Mouse (Mus musculus): ENCODE data around the gene Slc24a3. TPM values are rescaled to one million over a fixed set of nuclear protein-coding genes. Genes with fewer than 3 reads are reported as not detected.

Slc24a3 gene
- 5.0 and 8.0 TPM in 2 replicates for polyA plus RNA-seq (2015; fragmentation: Nextera tagmentation; extraction: Ambion mirVana)

DNA sequence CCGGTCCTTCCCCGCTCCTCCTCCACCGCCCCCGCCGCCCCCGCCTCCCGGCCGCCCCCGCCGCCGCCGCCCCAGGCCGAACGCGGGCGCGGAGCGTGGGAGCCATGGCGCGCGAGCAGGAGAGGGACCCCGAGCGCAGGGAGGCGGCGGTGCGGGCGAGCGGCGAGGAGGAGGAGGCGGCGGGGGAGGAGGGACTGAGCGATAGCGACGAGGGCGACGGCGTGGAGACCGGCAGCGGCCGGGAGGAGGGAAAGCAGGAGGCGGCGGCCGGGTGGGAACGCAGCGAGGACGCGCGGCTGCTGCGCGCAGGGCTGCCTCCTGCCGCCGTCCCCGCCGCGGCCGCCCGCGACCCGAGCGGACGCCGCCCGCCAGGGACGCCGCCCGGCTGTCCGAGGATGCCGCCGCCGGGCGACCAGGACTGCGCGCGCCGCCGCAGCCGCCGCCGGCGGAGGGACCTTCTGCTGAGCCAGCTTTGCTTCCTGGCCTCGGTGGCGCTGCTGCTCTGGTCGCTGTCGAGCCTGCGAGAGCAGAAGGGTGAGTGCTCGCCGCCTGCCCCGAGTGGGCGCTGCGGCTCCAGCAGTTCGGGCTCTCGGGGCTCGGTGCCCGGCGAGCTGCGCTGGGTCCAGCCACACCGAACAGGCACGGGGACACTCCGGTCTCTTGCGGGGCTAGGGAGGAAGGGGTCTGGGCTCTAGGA, at the start of gene Slc24a3:
TSS of gene Slc24a3 (plus strand) at position 91 of the 697 bp plus-strand sequence.
- peak within 1 kb of the TSS; percentile 86 for H3K4me2 ChIP-seq (ENCODE audit: low read length)
- ATAC-seq, result peak; percentile 91
- no peaks in the 10 kb centered on the region; the same call in 1 of the 2 replicates for H3K27me3 ChIP-seq (replicated peaks; ENCODE audit: control insufficient read depth, insufficient read depth, low read length)
- WGBS, result under 1% methylated on average over 62 of the region's 100 CpGs
- H3K36me3 ChIP-seq (ENCODE audit: control insufficient read depth, insufficient read depth), result no peaks in the 10 kb centered on the region
- no peaks in the 10 kb centered on the region for H3K9me3 ChIP-seq (ENCODE audit: control insufficient read depth, low read length)
- peaks cover 11% of the 10 kb centered on the region for H3K4me1 ChIP-seq (replicated peaks; ENCODE audit: control insufficient read depth, insufficient read depth, low read length)
- peak within 1 kb of the TSS; percentile 76 for H3K27ac ChIP-seq (ENCODE audit: low read length)
- H3K9ac ChIP-seq (replicated peaks; ENCODE audit: low read depth, low read length), result peak within 1 kb of the TSS; percentile 73
- peak within 1 kb of the TSS; percentile 68 for H3K4me3 ChIP-seq (replicated peaks; ENCODE audit: low read length)

DNA sequence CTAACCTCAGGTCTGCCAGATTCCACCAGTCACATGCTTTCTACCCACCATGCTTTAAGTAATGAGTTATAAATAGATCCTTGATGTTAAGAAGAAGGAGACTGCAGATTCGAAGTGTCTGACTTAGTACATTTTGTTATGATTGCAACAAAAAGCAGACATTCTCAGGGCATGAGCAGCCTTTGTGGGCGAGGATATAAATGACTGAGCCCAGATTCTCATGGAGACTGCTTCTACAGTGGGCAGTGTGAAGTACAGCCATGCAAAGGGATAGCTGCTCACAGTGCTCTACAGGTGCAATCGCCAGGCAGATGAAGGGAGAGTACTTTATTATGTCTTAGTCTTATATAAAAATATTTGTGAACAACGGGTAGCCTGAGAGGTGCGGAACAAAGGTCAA, 49.8 kb upstream of the Slc24a3 start:
- no peaks in the 10 kb centered on the region for H3K9me3 ChIP-seq (ENCODE audit: control insufficient read depth, low read length)
- no peaks in the 10 kb centered on the region for H3K27me3 ChIP-seq (replicated peaks; ENCODE audit: control insufficient read depth, insufficient read depth, low read length)
- H3K36me3 ChIP-seq (ENCODE audit: control insufficient read depth, insufficient read depth), result no peaks in the 10 kb centered on the region
- H3K4me3 ChIP-seq (replicated peaks; ENCODE audit: low read length), result no peak overlapping the region
- H3K4me2 ChIP-seq (ENCODE audit: low read length), result no peak overlapping the region
- WGBS, result 87% methylated on average over 5 of the region's 5 CpGs
- no peaks in the 10 kb centered on the region for H3K4me1 ChIP-seq (replicated peaks; ENCODE audit: control insufficient read depth, insufficient read depth, low read length)
- ATAC-seq, result no peak
- no peak overlapping the region for H3K27ac ChIP-seq (ENCODE audit: low read length)
- no peak overlapping the region for H3K9ac ChIP-seq (replicated peaks; ENCODE audit: low read depth, low read length)

DNA sequence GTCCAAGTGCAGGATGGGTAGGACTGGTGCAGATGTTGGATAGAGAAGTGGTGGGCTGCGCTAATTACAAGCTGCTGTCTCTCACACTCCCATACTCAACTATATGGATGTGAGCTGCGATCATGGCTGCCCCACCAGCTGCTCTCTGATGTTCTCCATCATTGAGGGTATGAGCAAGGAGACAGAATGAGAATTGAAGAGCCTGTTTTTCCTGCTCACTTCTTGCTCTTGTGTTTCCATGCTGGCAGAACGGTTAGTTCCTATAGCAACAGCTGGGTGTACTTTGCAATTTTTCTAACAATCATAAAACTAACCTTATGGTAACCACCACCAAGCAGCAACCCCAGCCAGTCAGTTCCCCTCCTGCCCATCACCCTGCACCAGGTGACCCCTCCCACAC, 39.8 kb upstream of the Slc24a3 start:
- H3K36me3 ChIP-seq (ENCODE audit: control insufficient read depth, insufficient read depth), result no peaks in the 10 kb centered on the region
- H3K4me3 ChIP-seq (replicated peaks; ENCODE audit: low read length), result no peak overlapping the region
- H3K4me1 ChIP-seq (replicated peaks; ENCODE audit: control insufficient read depth, insufficient read depth, low read length), result no peaks in the 10 kb centered on the region
- H3K4me2 ChIP-seq (ENCODE audit: low read length), result no peak overlapping the region
- no peak overlapping the region for H3K9ac ChIP-seq (replicated peaks; ENCODE audit: low read depth, low read length)
- 88% methylated on average over 3 of the region's 3 CpGs for WGBS
- H3K9me3 ChIP-seq (ENCODE audit: control insufficient read depth, low read length), result no peaks in the 10 kb centered on the region
- no peaks in the 10 kb centered on the region for H3K27me3 ChIP-seq (replicated peaks; ENCODE audit: control insufficient read depth, insufficient read depth, low read length)
- no peak overlapping the region for H3K27ac ChIP-seq (ENCODE audit: low read length)
- ATAC-seq, result no peak

DNA sequence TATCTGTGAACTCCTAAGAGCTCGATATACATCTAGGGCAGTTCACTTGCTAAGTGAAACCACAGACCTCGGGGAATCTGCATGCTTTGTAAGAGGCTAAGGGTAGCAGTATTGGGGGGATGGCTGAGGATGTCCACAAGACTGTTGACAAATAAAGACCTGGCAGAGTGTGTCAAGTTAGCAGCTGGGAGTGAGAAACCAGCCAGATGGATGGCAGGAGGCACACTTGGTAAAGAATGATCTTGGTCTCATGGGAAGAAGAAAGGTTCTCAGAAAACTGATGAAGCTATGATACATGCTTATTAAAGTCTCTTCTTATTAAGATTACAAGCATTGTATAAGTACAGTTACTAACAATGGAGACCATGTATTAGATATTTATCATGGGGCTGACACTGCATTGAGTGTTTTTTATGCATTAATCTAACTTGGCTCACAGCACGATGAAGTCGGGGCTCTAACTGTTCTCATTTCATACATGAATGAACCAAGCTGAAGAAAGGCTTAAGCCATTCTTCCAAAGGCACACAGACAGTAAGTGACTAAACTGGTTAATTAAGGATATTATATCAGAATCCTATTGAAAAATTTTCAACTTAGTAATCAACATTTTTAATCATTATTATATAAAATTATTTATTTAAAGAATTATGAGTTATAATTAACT, 30.8 kb upstream of the Slc24a3 start:
- Histone ChIP-seq H3K4me2 (ENCODE audit: low read length) (no peak overlapping the region), H3K27ac (ENCODE audit: low read length) (no peak overlapping the region), H3K4me1 (replicated peaks; ENCODE audit: control insufficient read depth, insufficient read depth, low read length) (no peaks in the 10 kb centered on the region), H3K36me3 (ENCODE audit: control insufficient read depth, insufficient read depth) (no peaks in the 10 kb centered on the region), H3K4me3 (replicated peaks; ENCODE audit: low read length) (no peak overlapping the region), H3K9me3 (ENCODE audit: control insufficient read depth, low read length) (no peaks in the 10 kb centered on the region), H3K27me3 (replicated peaks; ENCODE audit: control insufficient read depth, insufficient read depth, low read length) (no peaks in the 10 kb centered on the region), H3K9ac (replicated peaks; ENCODE audit: low read depth, low read length) (no peak overlapping the region)
- 60% methylated on average over 4 of the region's 4 CpGs for WGBS
- ATAC-seq, result no peak

DNA sequence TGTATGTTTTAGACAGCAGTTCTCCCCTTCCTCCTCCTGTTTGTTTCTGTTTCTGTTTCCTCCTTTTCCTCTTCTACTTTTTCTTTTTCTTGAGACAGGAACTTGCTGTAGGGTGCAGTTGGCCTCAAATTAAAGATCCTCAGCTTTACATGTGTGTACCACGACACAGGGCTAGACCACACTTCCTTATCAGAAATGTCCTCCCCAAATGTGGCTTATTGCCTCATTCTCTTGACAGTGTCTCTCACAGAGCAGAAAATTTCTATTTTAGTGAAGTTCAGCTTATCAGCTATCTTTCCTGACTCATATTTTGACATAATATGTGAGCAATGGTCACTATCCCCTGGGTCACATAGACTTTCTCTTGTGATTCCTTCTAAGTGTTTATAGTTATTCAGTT, 17.1 kb upstream of the Slc24a3 start:
- Histone ChIP-seq H3K27me3 (replicated peaks; ENCODE audit: control insufficient read depth, insufficient read depth, low read length) (no peaks in the 10 kb centered on the region), H3K4me1 (replicated peaks; ENCODE audit: control insufficient read depth, insufficient read depth, low read length) (no peaks in the 10 kb centered on the region), H3K27ac (ENCODE audit: low read length) (no peak overlapping the region), H3K9me3 (ENCODE audit: control insufficient read depth, low read length) (no peaks in the 10 kb centered on the region), H3K9ac (replicated peaks; ENCODE audit: low read depth, low read length) (no peak overlapping the region), H3K4me2 (ENCODE audit: low read length) (no peak overlapping the region), H3K36me3 (ENCODE audit: control insufficient read depth, insufficient read depth) (no peaks in the 10 kb centered on the region), H3K4me3 (replicated peaks; ENCODE audit: low read length) (no peak overlapping the region)
- 86% methylated on average over 1 of the region's 1 CpGs for WGBS
- ATAC-seq, result no peak

DNA sequence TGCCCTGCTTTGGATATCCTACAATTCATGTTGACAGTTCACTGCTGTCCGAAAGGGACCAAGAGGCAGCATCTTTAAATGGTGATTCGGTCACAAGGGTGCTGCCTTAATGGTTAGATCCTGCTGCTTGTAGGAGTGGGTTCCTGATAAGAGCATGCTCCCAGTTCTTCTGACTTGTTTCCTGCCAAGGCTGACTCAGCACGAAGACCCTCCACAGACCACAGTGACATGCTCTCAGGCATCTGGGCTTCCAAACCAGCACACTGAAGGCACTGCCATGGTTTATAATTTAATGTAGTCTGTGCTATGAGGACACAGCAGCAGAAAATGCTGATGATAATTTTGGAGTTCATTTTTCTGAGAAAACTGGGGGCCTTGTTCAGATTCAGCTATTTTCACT, 16.7 kb upstream of the Slc24a3 start:
- H3K27ac ChIP-seq (ENCODE audit: low read length), result no peak overlapping the region
- H3K4me1 ChIP-seq (replicated peaks; ENCODE audit: control insufficient read depth, insufficient read depth, low read length), result no peaks in the 10 kb centered on the region
- no peak overlapping the region for H3K9ac ChIP-seq (replicated peaks; ENCODE audit: low read depth, low read length)
- H3K27me3 ChIP-seq (replicated peaks; ENCODE audit: control insufficient read depth, insufficient read depth, low read length), result no peaks in the 10 kb centered on the region
- 89% methylated on average over 3 of the region's 3 CpGs for WGBS
- ATAC-seq, result no peak
- H3K36me3 ChIP-seq (ENCODE audit: control insufficient read depth, insufficient read depth), result no peaks in the 10 kb centered on the region
- H3K4me2 ChIP-seq (ENCODE audit: low read length), result no peak overlapping the region
- H3K9me3 ChIP-seq (ENCODE audit: control insufficient read depth, low read length), result no peaks in the 10 kb centered on the region
- H3K4me3 ChIP-seq (replicated peaks; ENCODE audit: low read length), result no peak overlapping the region

DNA sequence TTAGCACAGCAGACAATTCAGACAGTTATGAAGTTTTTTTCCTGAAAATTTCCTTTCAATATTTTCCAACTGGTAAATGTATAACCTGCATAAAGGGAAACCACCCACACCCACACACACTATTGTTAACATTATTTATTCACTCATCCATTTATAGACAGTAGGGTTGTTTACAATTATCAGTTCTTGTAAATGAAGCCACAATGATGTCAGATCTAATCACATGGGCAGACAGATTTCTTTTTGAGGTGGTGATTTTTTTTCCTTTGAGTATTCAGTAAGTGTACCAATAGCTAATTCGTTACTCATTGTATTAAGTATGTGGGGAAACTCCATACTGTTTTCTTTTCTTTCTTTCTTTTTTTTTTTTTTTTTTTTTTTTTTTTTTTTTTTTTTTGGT, 15.3 kb upstream of the Slc24a3 start:
- no peak overlapping the region for H3K4me2 ChIP-seq (ENCODE audit: low read length)
- no peak overlapping the region for H3K4me3 ChIP-seq (replicated peaks; ENCODE audit: low read length)
- H3K4me1 ChIP-seq (replicated peaks; ENCODE audit: control insufficient read depth, insufficient read depth, low read length), result no peaks in the 10 kb centered on the region
- no peaks in the 10 kb centered on the region for H3K27me3 ChIP-seq (replicated peaks; ENCODE audit: control insufficient read depth, insufficient read depth, low read length)
- no peaks in the 10 kb centered on the region for H3K36me3 ChIP-seq (ENCODE audit: control insufficient read depth, insufficient read depth)
- WGBS, result 84% methylated on average over 1 of the region's 1 CpGs
- H3K9ac ChIP-seq (replicated peaks; ENCODE audit: low read depth, low read length), result no peak overlapping the region
- no peaks in the 10 kb centered on the region for H3K9me3 ChIP-seq (ENCODE audit: control insufficient read depth, low read length)
- ATAC-seq, result no peak
- no peak overlapping the region for H3K27ac ChIP-seq (ENCODE audit: low read length)

DNA sequence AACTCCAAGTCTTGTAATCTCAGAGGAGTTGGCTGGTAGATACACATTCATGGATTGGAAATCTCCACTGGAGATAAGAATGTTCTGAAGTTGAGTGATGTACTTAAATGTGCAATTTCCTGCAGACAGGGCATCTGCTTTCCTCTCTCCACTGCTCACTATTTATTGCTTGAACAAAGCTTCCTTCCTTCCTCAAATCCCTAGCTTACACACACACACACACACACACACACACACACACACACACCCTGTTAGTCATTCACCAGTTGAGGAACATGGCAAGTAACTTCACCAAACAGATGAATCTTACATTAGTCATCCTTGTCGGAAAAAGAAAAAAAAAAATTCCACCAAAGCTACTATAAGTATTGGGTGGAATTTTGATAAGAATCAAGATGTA, 8.6 kb upstream of the Slc24a3 start:
- no peak overlapping the region for H3K27ac ChIP-seq (ENCODE audit: low read length)
- H3K27me3 ChIP-seq (replicated peaks; ENCODE audit: control insufficient read depth, insufficient read depth, low read length), result no peaks in the 10 kb centered on the region; the same call in 1 of the 2 replicates
- H3K36me3 ChIP-seq (ENCODE audit: control insufficient read depth, insufficient read depth), result no peaks in the 10 kb centered on the region
- WGBS, result 89% methylated on average over 1 of the region's 1 CpGs
- no peak overlapping the region for H3K4me3 ChIP-seq (replicated peaks; ENCODE audit: low read length)
- no peak overlapping the region for H3K9ac ChIP-seq (replicated peaks; ENCODE audit: low read depth, low read length)
- H3K9me3 ChIP-seq (ENCODE audit: control insufficient read depth, low read length), result no peaks in the 10 kb centered on the region
- no peak overlapping the region for H3K4me2 ChIP-seq (ENCODE audit: low read length)
- ATAC-seq, result no peak
- H3K4me1 ChIP-seq (replicated peaks; ENCODE audit: control insufficient read depth, insufficient read depth, low read length), result no peaks in the 10 kb centered on the region

DNA sequence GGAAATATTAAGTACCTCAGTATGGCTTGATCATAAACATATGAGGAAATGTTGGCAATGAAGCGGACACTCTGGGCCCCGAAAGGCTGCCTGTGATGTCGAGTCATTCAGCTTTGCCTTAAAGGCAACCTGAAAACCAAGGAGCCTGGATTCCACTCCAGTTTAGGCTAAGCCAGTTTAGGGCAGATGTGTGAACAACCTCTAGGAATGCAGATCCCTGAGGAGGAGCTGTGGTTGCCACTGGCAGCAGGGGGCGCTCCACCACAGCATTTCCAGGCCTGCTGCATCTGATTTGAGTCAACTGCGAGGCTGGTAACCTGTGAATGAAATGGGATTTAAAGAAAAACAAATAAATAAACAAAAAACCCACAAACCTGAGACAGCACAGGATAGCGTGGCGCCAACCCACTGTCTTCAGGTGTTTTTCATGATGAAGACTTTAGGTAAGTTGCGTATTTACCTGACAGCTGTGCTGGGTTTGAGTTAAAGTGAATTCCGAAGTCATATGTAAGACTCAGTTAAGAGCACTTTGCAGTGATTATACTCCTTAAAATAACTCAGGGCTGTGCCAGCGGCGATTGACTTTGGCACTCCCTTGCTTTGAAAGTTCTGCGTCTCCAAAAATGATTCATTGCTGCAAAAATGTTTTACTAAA, 6.4 kb upstream of the Slc24a3 start:
- Histone ChIP-seq H3K4me3 (replicated peaks; ENCODE audit: low read length) (no peak overlapping the region), H3K4me2 (ENCODE audit: low read length) (no peak overlapping the region), H3K27me3 (replicated peaks; ENCODE audit: control insufficient read depth, insufficient read depth, low read length) (no peaks in the 10 kb centered on the region; the same call in 1 of the 2 replicates), H3K36me3 (ENCODE audit: control insufficient read depth, insufficient read depth) (no peaks in the 10 kb centered on the region), H3K27ac (ENCODE audit: low read length) (no peak overlapping the region), H3K9me3 (ENCODE audit: control insufficient read depth, low read length) (no peaks in the 10 kb centered on the region), H3K4me1 (replicated peaks; ENCODE audit: control insufficient read depth, insufficient read depth, low read length) (no peaks in the 10 kb centered on the region), H3K9ac (replicated peaks; ENCODE audit: low read depth, low read length) (no peak overlapping the region)
- WGBS, result 26% methylated on average over 12 of the region's 12 CpGs
- ATAC-seq, result peak; percentile 78
